Mouse (Mus musculus): ENCODE results near the gene Creld1. TPM values are rescaled to one million over a fixed set of nuclear protein-coding genes. Genes with fewer than 3 reads are reported as not detected.
A peak's percentile ranks its signal among the peaks of the same experiment; 100 is the strongest.

The Creld1 gene
- polyA plus RNA-seq, 1 experiment from 2014 or later = 14.1 TPM

DNA sequence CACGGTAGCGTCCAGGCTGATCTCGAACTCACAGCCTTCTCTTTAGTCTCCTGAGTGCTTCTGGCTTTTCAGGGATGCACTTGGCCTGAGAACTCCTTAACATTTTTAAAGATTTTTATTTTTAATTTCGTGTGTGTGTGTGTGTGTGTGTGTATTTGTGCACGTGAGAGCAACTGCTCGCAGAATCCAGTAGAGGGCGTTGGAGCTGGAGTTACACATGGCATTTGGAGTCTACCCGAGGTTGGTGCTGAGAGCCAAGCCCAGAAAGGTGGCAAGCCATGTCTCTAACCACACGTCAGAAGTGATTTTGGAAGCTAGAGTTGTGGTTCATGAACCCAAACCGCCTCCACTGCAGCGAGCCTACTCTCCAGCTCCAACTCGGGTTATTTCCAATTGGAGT, 40.0 kb upstream of the Creld1 start:
- no peak for ATAC-seq (ENCODE audit: insufficient number of reproducible peaks, insufficient read depth, low FRiP score, low TSS enrichment, low read depth)
- 47% methylated on average over 12 of the region's 12 CpGs for WGBS
- peak overlapping the region; percentile 96 for H3K4me3 ChIP-seq (replicated peaks)
- peaks cover 12% of the 10 kb centered on the region for H3K4me1 ChIP-seq (replicated peaks)
- peak overlapping the region; percentile 82 for H3K4me2 ChIP-seq
- H3K9ac ChIP-seq (replicated peaks) = peak overlapping the region; percentile 94
- H3K36me3 ChIP-seq = peaks cover 29% of the 10 kb centered on the region
- H3K27ac ChIP-seq = no peak overlapping the region
- H3K9me3 ChIP-seq = no peaks in the 10 kb centered on the region
- H3K27me3 ChIP-seq = no peaks in the 10 kb centered on the region

- no peaks in the 10 kb centered on the region for H3K9me3 ChIP-seq
- H3K27ac ChIP-seq = no peak overlapping the region
- no peak overlapping the region for H3K4me2 ChIP-seq
- H3K4me3 ChIP-seq (replicated peaks) = no peak overlapping the region
- H3K9ac ChIP-seq (replicated peaks) = no peak overlapping the region
- H3K36me3 ChIP-seq = peaks cover 41% of the 10 kb centered on the region
- H3K27me3 ChIP-seq = no peaks in the 10 kb centered on the region
- no peak for ATAC-seq (ENCODE audit: insufficient number of reproducible peaks, insufficient read depth, low FRiP score, low TSS enrichment, low read depth)
- peaks cover 12% of the 10 kb centered on the region for H3K4me1 ChIP-seq (replicated peaks)
- 90% methylated on average over 8 of the region's 8 CpGs for WGBS
These were observed 38.7 kb upstream of the Creld1 start for GRCm38 (mm10) chr6:113444207-113444965.

DNA sequence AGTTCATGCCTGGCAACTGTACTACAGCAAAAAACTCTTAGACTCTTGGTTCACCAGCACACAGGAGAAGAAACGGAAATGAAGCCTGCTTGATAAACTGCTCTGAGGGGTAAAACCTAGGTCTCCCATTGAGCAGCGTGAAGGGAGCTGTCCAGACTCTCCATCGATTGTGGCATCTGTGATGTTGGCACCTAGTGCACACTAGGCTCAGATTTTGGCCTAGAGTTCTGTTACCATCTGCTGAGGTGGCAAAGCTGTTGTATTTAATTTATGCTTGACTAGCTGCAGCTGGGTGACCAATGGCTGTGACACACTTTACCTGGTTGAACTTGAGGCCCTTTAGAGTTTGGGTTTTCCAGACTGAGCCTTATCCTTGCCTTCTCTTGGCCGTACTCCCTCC, 35.5 kb upstream of the Creld1 start:
- Histone ChIP-seq H3K9me3 (no peaks in the 10 kb centered on the region), H3K4me2 (no peak overlapping the region), H3K27me3 (no peaks in the 10 kb centered on the region), H3K4me3 (replicated peaks) (no peak overlapping the region), H3K4me1 (replicated peaks) (peaks cover 9% of the 10 kb centered on the region), H3K9ac (replicated peaks) (no peak overlapping the region), H3K36me3 (peaks cover 45% of the 10 kb centered on the region), H3K27ac (no peak overlapping the region)
- no peak for ATAC-seq (ENCODE audit: insufficient number of reproducible peaks, insufficient read depth, low FRiP score, low TSS enrichment, low read depth)
- WGBS = 97% methylated on average over 4 of the region's 4 CpGs

GRCm38 (mm10) chr6:113451839-113452238, 31.3 kb upstream of the Creld1 start:
- H3K9me3 ChIP-seq = no peaks in the 10 kb centered on the region
- H3K4me3 ChIP-seq (replicated peaks) = no peak overlapping the region
- no peak overlapping the region for H3K27ac ChIP-seq
- 81% methylated on average over 2 of the region's 2 CpGs for WGBS
- H3K9ac ChIP-seq (replicated peaks) = no peak overlapping the region
- H3K4me1 ChIP-seq (replicated peaks) = no peaks in the 10 kb centered on the region
- ATAC-seq (ENCODE audit: insufficient number of reproducible peaks, insufficient read depth, low FRiP score, low TSS enrichment, low read depth) = no peak
- no peaks in the 10 kb centered on the region for H3K27me3 ChIP-seq
- peaks cover 28% of the 10 kb centered on the region for H3K36me3 ChIP-seq
- no peak overlapping the region for H3K4me2 ChIP-seq

- Histone ChIP-seq H3K9me3 (no peaks in the 10 kb centered on the region), H3K4me1 (replicated peaks) (no peaks in the 10 kb centered on the region), H3K36me3 (no peaks in the 10 kb centered on the region), H3K27me3 (peaks cover 5% of the 10 kb centered on the region; the same call in 1 of the 2 replicates), H3K4me3 (replicated peaks) (no peak overlapping the region), H3K4me2 (no peak overlapping the region), H3K9ac (replicated peaks) (no peak overlapping the region), H3K27ac (no peak overlapping the region)
- ATAC-seq (ENCODE audit: insufficient number of reproducible peaks, insufficient read depth, low FRiP score, low TSS enrichment, low read depth) = no peak
- WGBS = 64% methylated on average over 5 of the region's 5 CpGs
These were observed 28.1 kb upstream of the Creld1 start for GRCm38 (mm10) chr6:113455007-113455406.

GRCm38 (mm10) chr6:113457952-113458534, 25.1 kb upstream of the Creld1 start, which contains the start of gene Il17re:
TSS of gene Il17re (plus strand) at chr6:113458484.
- 0 out of 2 replicates have a peak within 1 kb of the TSS, but pooled peaks have one; percentile 8 for H3K4me2 ChIP-seq
- no peak for ATAC-seq (ENCODE audit: insufficient number of reproducible peaks, insufficient read depth, low FRiP score, low TSS enrichment, low read depth)
- no peaks in the 10 kb centered on the region for H3K36me3 ChIP-seq
- H3K27ac ChIP-seq = no peak within 1 kb of the TSS
- no peak within 1 kb of the TSS for H3K4me3 ChIP-seq (replicated peaks)
- no peak within 1 kb of the TSS for H3K9ac ChIP-seq (replicated peaks)
- no peaks in the 10 kb centered on the region for H3K4me1 ChIP-seq (replicated peaks)
- H3K9me3 ChIP-seq = no peaks in the 10 kb centered on the region
- H3K27me3 ChIP-seq = peaks cover 5% of the 10 kb centered on the region; the same call in 1 of the 2 replicates
- WGBS = 62% methylated on average over 10 of the region's 10 CpGs

GRCm38 (mm10) chr6:113458635-113459034, 24.5 kb upstream of the Creld1 start:
- no peak overlapping the region for H3K27ac ChIP-seq

DNA sequence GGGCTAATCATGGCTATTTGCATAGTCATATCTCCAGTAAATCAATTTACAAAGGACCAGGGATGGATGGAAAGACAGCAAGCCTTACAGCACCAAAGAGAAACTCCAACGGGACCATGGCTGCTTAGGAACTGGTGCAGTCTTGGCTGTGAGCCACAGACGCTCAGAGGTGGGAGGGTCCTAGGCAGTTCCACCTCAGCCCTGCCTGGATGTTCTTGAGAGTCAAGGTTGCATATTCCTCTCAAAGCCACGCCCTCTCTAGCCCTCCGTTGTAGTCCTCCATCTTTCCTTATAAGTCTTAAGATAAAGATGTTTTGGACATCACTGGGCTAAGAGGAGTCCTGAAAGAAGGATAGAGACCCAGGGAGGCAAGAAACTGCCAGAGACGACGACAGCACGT, 19.1 kb upstream of the Creld1 start:
- no peak for ATAC-seq (ENCODE audit: insufficient number of reproducible peaks, insufficient read depth, low FRiP score, low TSS enrichment, low read depth)
- Histone ChIP-seq H3K27me3 (peaks cover 21% of the 10 kb centered on the region), H3K9me3 (no peaks in the 10 kb centered on the region), H3K9ac (replicated peaks) (no peak overlapping the region), H3K27ac (no peak overlapping the region), H3K36me3 (no peaks in the 10 kb centered on the region), H3K4me2 (no peak overlapping the region), H3K4me1 (replicated peaks) (0 out of 2 replicates have a peak, but pooled peaks cover 5% of the 10 kb centered on the region), H3K4me3 (replicated peaks) (no peak overlapping the region)
- WGBS = 62% methylated on average over 7 of the region's 7 CpGs

More at GRCm38 (mm10) chr6:113458635-113459034, 24.5 kb upstream of the Creld1 start:
- Histone ChIP-seq H3K36me3 (no peaks in the 10 kb centered on the region), H3K9me3 (no peaks in the 10 kb centered on the region), H3K4me3 (replicated peaks) (no peak overlapping the region), H3K4me1 (replicated peaks) (no peaks in the 10 kb centered on the region), H3K4me2 (0 out of 2 replicates have a peak overlapping the region, but pooled peaks have one; percentile 8), H3K9ac (replicated peaks) (no peak overlapping the region), H3K27me3 (peaks cover 5% of the 10 kb centered on the region; the same call in 1 of the 2 replicates)
- ATAC-seq (ENCODE audit: insufficient number of reproducible peaks, insufficient read depth, low FRiP score, low TSS enrichment, low read depth) = no peak
- 55% methylated on average over 10 of the region's 10 CpGs for WGBS

DNA sequence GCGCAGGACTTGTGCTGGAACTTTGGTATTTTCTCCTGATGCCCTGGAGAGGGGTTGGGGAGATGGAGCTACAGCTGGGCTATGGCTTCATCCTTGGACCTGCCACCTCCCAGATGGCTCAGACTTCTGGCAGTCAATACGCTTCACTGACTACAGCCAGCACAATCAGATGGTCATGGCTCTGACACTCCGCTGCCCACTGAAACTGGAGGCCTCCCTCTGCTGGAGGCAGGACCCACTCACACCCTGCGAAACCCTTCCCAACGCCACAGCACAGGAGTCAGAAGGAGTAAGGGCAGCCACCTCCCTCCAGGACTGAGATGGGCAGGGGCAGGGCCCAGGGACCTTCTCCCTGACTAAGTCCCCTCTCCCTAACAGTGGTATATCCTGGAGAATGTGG, 17.5 kb upstream of the Creld1 start:
- no peak for ATAC-seq (ENCODE audit: insufficient number of reproducible peaks, insufficient read depth, low FRiP score, low TSS enrichment, low read depth)
- WGBS = 60% methylated on average over 5 of the region's 5 CpGs
- Histone ChIP-seq H3K9ac (replicated peaks) (no peak overlapping the region), H3K27me3 (peaks cover 35% of the 10 kb centered on the region), H3K4me3 (replicated peaks) (no peak overlapping the region), H3K4me1 (replicated peaks) (peaks cover 12% of the 10 kb centered on the region), H3K36me3 (no peaks in the 10 kb centered on the region), H3K27ac (no peak overlapping the region), H3K4me2 (no peak overlapping the region), H3K9me3 (no peaks in the 10 kb centered on the region)

DNA sequence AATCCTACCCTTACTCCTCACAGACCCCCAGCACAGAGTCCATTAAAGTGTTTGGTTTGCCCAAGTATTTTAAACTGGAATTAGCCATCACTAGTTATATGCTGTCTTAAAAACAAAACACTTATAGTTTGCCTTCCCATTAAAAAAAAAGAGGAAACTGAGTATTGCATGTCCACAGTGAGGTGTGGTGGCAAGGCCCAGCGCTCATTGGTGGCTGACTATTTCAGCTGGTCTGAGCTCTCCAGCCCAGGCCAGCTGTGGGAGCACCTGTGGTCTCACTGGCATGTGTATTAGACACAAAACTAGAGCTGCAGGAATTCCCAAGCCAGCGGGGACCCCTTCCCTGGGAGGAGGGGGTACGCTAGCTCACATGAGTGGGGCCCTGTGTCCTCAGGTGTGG, 14.6 kb upstream of the Creld1 start:
- H3K36me3 ChIP-seq = no peaks in the 10 kb centered on the region
- WGBS = 65% methylated on average over 3 of the region's 3 CpGs
- H3K9me3 ChIP-seq = no peaks in the 10 kb centered on the region
- peak overlapping the region; percentile 41; the same call in 1 of the 2 replicates for H3K4me3 ChIP-seq (replicated peaks)
- ATAC-seq (ENCODE audit: insufficient number of reproducible peaks, insufficient read depth, low FRiP score, low TSS enrichment, low read depth) = no peak
- H3K27me3 ChIP-seq = peaks cover 53% of the 10 kb centered on the region
- peak overlapping the region; percentile 71 for H3K4me2 ChIP-seq
- H3K9ac ChIP-seq (replicated peaks) = 0 out of 2 replicates have a peak overlapping the region, but pooled peaks have one; percentile 12
- H3K27ac ChIP-seq = no peak overlapping the region
- peaks cover 24% of the 10 kb centered on the region for H3K4me1 ChIP-seq (replicated peaks)

DNA sequence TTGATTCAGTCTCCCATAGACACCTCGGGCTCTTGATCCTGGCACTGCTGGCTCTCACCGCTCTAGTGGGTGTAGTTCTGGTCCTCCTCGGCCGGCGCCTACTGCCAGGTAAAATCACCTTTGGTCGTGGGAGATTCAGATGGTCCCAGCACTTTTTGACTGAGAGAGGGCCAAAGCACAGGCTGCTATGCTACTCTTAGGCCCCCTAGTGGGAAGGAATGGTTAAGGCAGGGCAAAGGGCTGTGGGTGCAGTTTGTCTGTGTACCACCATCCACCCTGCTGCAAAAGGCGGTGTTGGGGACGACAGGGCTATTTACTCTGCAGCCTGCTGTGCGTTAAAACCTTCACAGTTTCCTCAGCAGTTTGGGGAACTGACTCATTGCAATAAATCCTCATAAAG, 14.1 kb upstream of the Creld1 start:
- Histone ChIP-seq H3K27ac (no peak overlapping the region), H3K36me3 (no peaks in the 10 kb centered on the region), H3K4me1 (replicated peaks) (peaks cover 24% of the 10 kb centered on the region), H3K4me2 (peak overlapping the region; percentile 71), H3K9ac (replicated peaks) (peak overlapping the region; percentile 54; the same call in 1 of the 2 replicates), H3K27me3 (peaks cover 50% of the 10 kb centered on the region), H3K9me3 (no peaks in the 10 kb centered on the region), H3K4me3 (replicated peaks) (peak overlapping the region; percentile 41)
- WGBS = 4% methylated on average over 9 of the region's 9 CpGs
- peak; percentile 52; the same call in 1 of the 2 replicates for ATAC-seq (ENCODE audit: insufficient number of reproducible peaks, insufficient read depth, low FRiP score, low TSS enrichment, low read depth)
